Mouse (Mus musculus) heart, postnatal 0 days (tissue): ENCODE measurements around the gene Lrp5. TPM values are rescaled to one million over a fixed set of nuclear protein-coding genes. Genes with fewer than 3 reads are reported as not detected.

Experiments
- ATAC-seq: fragments of 200-750 bp; cut with Nextera tagmentation; 2 replicates; pipeline ENCODE4 v1.8.0; 2017; ENCODE audit warnings: low read depth, moderate number of reproducible peaks, moderate library complexity; ENCODE audit not compliant: insufficient read depth
- DNase-seq: peaks from one replicate; pipeline ENCODE4 v3.0.0-alpha.2; 2016; ENCODE audit warnings: low spot score
- H3K27ac ChIP-seq: fragments of 300-500 bp; sonication (generic); 2 replicates; pipeline ENCODE4 v1.5.1; 2014; ENCODE audit warnings: low read depth, mild to moderate bottlenecking
- H3K27me3 ChIP-seq: fragments of 300-500 bp; sonication (generic); 2 replicates; pipeline ENCODE4 v1.6.1; 2014; ENCODE audit warnings: low read length, mixed read lengths; ENCODE audit not compliant: control insufficient read depth, insufficient read depth
- H3K36me3 ChIP-seq: fragments of 300-500 bp; sonication (generic); replicated peaks from 2 replicates; pipeline ENCODE4 v1.6.1; 2014; ENCODE audit warnings: low read length, mixed read lengths; ENCODE audit not compliant: control insufficient read depth, insufficient read depth
- H3K4me1 ChIP-seq: fragments of 300-500 bp; sonication (generic); 2 replicates; pipeline ENCODE4 v1.6.1; 2014; ENCODE audit warnings: antibody characterized with exemption; ENCODE audit not compliant: control insufficient read depth, insufficient read depth
- H3K4me2 ChIP-seq: fragments of 300-500 bp; sonication (generic); 2 replicates; pipeline ENCODE4 v1.6.1; 2014; ENCODE audit warnings: low read depth, mild to moderate bottlenecking, low read length, moderate library complexity
- H3K4me3 ChIP-seq: fragments of 300-500 bp; sonication (generic); 2 replicates; pipeline ENCODE4 v1.5.1; 2014; ENCODE audit warnings: low read depth, low read length
- H3K9ac ChIP-seq: fragments of 300-500 bp; sonication (generic); replicated peaks from 2 replicates; pipeline ENCODE4 v1.6.1; 2014; ENCODE audit warnings: low read depth, low read length, mixed read lengths
- H3K9me3 ChIP-seq: fragments of 300-500 bp; sonication (generic); replicated peaks from 2 replicates; pipeline ENCODE4 v1.6.1; 2016; ENCODE audit warnings: low read length; ENCODE audit not compliant: control insufficient read depth
- CTCF ChIP-seq: IDR thresholded peaks from 2 replicates; pipeline ENCODE4 v1.5.1; 2016; ENCODE audit warnings: antibody characterized with exemption, control low read depth, low read depth
- EP300 ChIP-seq: IDR thresholded peaks from 2 replicates; pipeline ENCODE4 v1.6.1; 2016; ENCODE audit warnings: antibody characterized with exemption, low read depth
- WGBS: fragments of 180-500 bp; shearing (Covaris S2); extraction: QIAGEN DNeasy Blood & Tissue Kit; methylation state at CpG from one replicate; pipeline ENCODE4 v1.1.7; 2014; 5-methylcytosine and 5-hydroxymethylcytosine counted together
- polyA plus RNA-seq: library from polyadenylated mRNA; unstranded; fragments of >200 nt; fragmentation: Nextera tagmentation; extraction: Ambion mirVana; gene quantifications from 2 replicates; pipeline ENCODE4 v1.2.1, GENCODE M21; 2015
- total RNA-seq: library from RNA; depleted of rRNA; stranded (reverse); fragments of >200 nt; gene quantifications from 2 replicates; pipeline ENCODE4 v1.2.3, GENCODE M21; 2014; ENCODE audit warnings: low replicate concordance

The Lrp5 gene
- total and polyA plus RNA-seq, 2 experiments from 2014 or later: 1.9 to 28.0 TPM

- 61% methylated on average over 4 of the region's 4 CpGs for WGBS
Observed at GRCm38 (mm10) chr19:3654940-3655339, 31.4 kb downstream of the Lrp5 start.

GRCm38 (mm10) chr19:3654058-3654457 is 32.3 kb downstream of the Lrp5 start:
- Histone ChIP-seq H3K4me1 (no peaks in the 10 kb centered on the region; the same call in 1 of the 2 replicates), H3K27ac (peak overlapping the region; percentile 53; the same call in 1 of the 2 replicates), H3K9me3 (0 out of 2 replicates have a peak, but pooled peaks cover 5% of the 10 kb centered on the region), H3K4me3 (no peak overlapping the region), H3K36me3 (peaks cover 41% of the 10 kb centered on the region), H3K9ac (no peak overlapping the region), H3K27me3 (no peaks in the 10 kb centered on the region), H3K4me2 (no peak overlapping the region)
- DNase-seq: no peak
- no peak for TF ChIP-seq CTCF
- no peak for TF ChIP-seq EP300
- ATAC-seq: peak; percentile 31; the same call in 1 of the 2 replicates
- 57% methylated on average over 5 of the region's 5 CpGs for WGBS

More at GRCm38 (mm10) chr19:3654940-3655339, 31.4 kb downstream of the Lrp5 start:
- H3K9ac ChIP-seq: no peak overlapping the region
- ATAC-seq (no peak), DNase-seq (no peak)
- 0 out of 2 replicates have a peak, but pooled peaks cover 5% of the 10 kb centered on the region for H3K9me3 ChIP-seq
- H3K4me3 ChIP-seq: no peak overlapping the region
- H3K36me3 ChIP-seq: peaks cover 38% of the 10 kb centered on the region
- no peak overlapping the region for H3K4me2 ChIP-seq
- TF ChIP-seq CTCF: peak; percentile 29
- TF ChIP-seq EP300: no peak
- no peak overlapping the region; the same call in 1 of the 2 replicates for H3K27ac ChIP-seq
- no peaks in the 10 kb centered on the region; the same call in 1 of the 2 replicates for H3K4me1 ChIP-seq
- H3K27me3 ChIP-seq: no peaks in the 10 kb centered on the region

- no peak overlapping the region for H3K9ac ChIP-seq
- H3K27me3 ChIP-seq: no peaks in the 10 kb centered on the region
- H3K4me2 ChIP-seq: no peak overlapping the region
- TF ChIP-seq EP300: no peak
- TF ChIP-seq CTCF: no peak
- ATAC-seq (no peak), DNase-seq (no peak)
- 70% methylated on average over 4 of the region's 4 CpGs for WGBS
- no peaks in the 10 kb centered on the region; the same call in 1 of the 2 replicates for H3K4me1 ChIP-seq
- H3K4me3 ChIP-seq: no peak overlapping the region
- H3K9me3 ChIP-seq: 0 out of 2 replicates have a peak, but pooled peaks cover 5% of the 10 kb centered on the region
- H3K36me3 ChIP-seq: peaks cover 39% of the 10 kb centered on the region
- H3K27ac ChIP-seq: peak overlapping the region; percentile 53; the same call in 1 of the 2 replicates
Observed at GRCm38 (mm10) chr19:3653508-3653907, 32.9 kb downstream of the Lrp5 start.

GRCm38 (mm10) chr19:3651989-3652388 is 34.4 kb downstream of the Lrp5 start:
- TF ChIP-seq EP300 (no peak), CTCF (no peak)
- no peak overlapping the region for H3K4me3 ChIP-seq
- ATAC-seq: no peak
- 0 out of 2 replicates have a peak, but pooled peaks cover 5% of the 10 kb centered on the region for H3K9me3 ChIP-seq
- 94% methylated on average over 13 of the region's 13 CpGs for WGBS
- H3K4me2 ChIP-seq: no peak overlapping the region
- no peaks in the 10 kb centered on the region; the same call in 1 of the 2 replicates for H3K4me1 ChIP-seq
- no peak overlapping the region for H3K9ac ChIP-seq
- H3K27me3 ChIP-seq: no peaks in the 10 kb centered on the region
- DNase-seq: no peak
- peaks cover 35% of the 10 kb centered on the region for H3K36me3 ChIP-seq
- no peak overlapping the region for H3K27ac ChIP-seq

- H3K4me3 ChIP-seq: no peak overlapping the region
- H3K36me3 ChIP-seq: peaks cover 36% of the 10 kb centered on the region
- no peaks in the 10 kb centered on the region; the same call in 1 of the 2 replicates for H3K4me1 ChIP-seq
- no peaks in the 10 kb centered on the region for H3K27me3 ChIP-seq
- no peak overlapping the region for H3K9ac ChIP-seq
- ATAC-seq (no peak), DNase-seq (no peak)
- WGBS: 96% methylated on average over 3 of the region's 3 CpGs
- H3K9me3 ChIP-seq: 0 out of 2 replicates have a peak, but pooled peaks cover 5% of the 10 kb centered on the region
- no peak overlapping the region for H3K27ac ChIP-seq
- TF ChIP-seq EP300 (no peak), CTCF (no peak)
- H3K4me2 ChIP-seq: no peak overlapping the region
Observed at GRCm38 (mm10) chr19:3651220-3651619, 35.1 kb downstream of the Lrp5 start.

- no peak overlapping the region for H3K27ac ChIP-seq
- peaks cover 39% of the 10 kb centered on the region for H3K36me3 ChIP-seq
- no peak for TF ChIP-seq CTCF
- no peak for TF ChIP-seq EP300
- H3K9me3 ChIP-seq: 0 out of 2 replicates have a peak, but pooled peaks cover 5% of the 10 kb centered on the region
- H3K27me3 ChIP-seq: no peaks in the 10 kb centered on the region
- ATAC-seq: no peak
- no peak overlapping the region for H3K9ac ChIP-seq
- no peaks in the 10 kb centered on the region; the same call in 1 of the 2 replicates for H3K4me1 ChIP-seq
- WGBS: 88% methylated on average over 3 of the region's 3 CpGs
- no peak overlapping the region for H3K4me3 ChIP-seq
- DNase-seq: no peak
- H3K4me2 ChIP-seq: no peak overlapping the region
Observed at GRCm38 (mm10) chr19:3650448-3650847, 35.9 kb downstream of the Lrp5 start.
